Mouse (Mus musculus) right cerebral cortex, adult 18-20 months (tissue): ENCODE measurements around the gene Gm14296.
"Not testable (repeated sequence)": the region's sequence is repeated elsewhere in the genome, so short reads cannot be mapped to it uniquely, and the experiment has no call there.

Experiments used
- DNase-seq: peaks from one replicate; pipeline ENCODE4 v3.0.0; 2022; ENCODE audit warnings: mixed read lengths

The Gm14296 gene

GRCm38 (mm10) chr2:176927709-176928108, at the start of gene Gm14296:
Gene Gm14296 (minus strand): TSS chr2:176927809.
- not testable (repeated sequence) for DNase-seq

DNA sequence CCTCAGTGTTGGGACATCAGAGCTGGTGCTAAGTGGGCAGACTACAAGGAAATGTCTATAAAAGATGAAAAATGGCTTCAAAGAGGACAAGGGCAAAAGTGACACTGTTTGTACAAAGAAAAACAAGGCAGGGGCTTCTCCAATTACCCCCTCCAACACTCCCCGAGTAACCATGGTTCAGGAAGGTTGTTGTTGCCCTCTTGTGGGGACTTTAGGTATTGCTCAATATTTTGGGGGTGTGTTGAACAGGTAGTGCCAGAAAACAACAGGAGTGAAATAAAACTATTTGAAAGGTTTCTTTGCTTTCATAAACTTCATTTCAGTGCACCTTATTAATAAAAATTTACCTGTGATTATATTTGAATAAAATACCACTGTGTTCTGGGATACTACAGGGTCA, 22.1 kb downstream of the Gm14296 start:
- DNase-seq = not testable (repeated sequence)
